Mouse (Mus musculus) forebrain, embryonic 15.5 days (tissue): ENCODE data around the gene N4bp3. TPM values are rescaled to one million over a fixed set of nuclear protein-coding genes. Genes with fewer than 3 reads are reported as not detected.
"Not testable (repeated sequence)": the region's sequence is repeated elsewhere in the genome, so short reads cannot be mapped to it uniquely, and the experiment has no call there.

Source experiments
- ATAC-seq: fragments of 200-750 bp; cut with Nextera tagmentation; replicated peaks from 2 replicates; pipeline ENCODE4 v1.8.0; 2017; ENCODE audit warnings: mild to moderate bottlenecking, moderate TSS enrichment, moderate library complexity
- H3K27ac ChIP-seq: fragments of 300-500 bp; sonication (generic); replicated peaks from 2 replicates; pipeline ENCODE4 v1.5.1; 2015; ENCODE audit warnings: mild to moderate bottlenecking, inconsistent platforms
- H3K27me3 ChIP-seq: fragments of 300-500 bp; sonication (generic); 2 replicates; pipeline ENCODE4 v1.6.1; 2015; ENCODE audit warnings: inconsistent platforms
- H3K36me3 ChIP-seq: fragments of 300-500 bp; sonication (generic); 2 replicates; pipeline ENCODE4 v1.6.1; 2015; ENCODE audit warnings: mild to moderate bottlenecking, inconsistent platforms
- H3K4me1 ChIP-seq: fragments of 300-500 bp; sonication (generic); 2 replicates; pipeline ENCODE4 v1.6.1; 2015; ENCODE audit warnings: inconsistent platforms
- H3K4me2 ChIP-seq: fragments of 300-500 bp; sonication (generic); replicated peaks from 2 replicates; pipeline ENCODE4 v1.6.1; 2015; ENCODE audit warnings: mild to moderate bottlenecking, inconsistent platforms
- H3K4me3 ChIP-seq: fragments of 300-500 bp; sonication (generic); 2 replicates; pipeline ENCODE4 v1.5.1; 2015; ENCODE audit warnings: mild to moderate bottlenecking, inconsistent platforms
- H3K9ac ChIP-seq: fragments of 300-500 bp; sonication (generic); replicated peaks from 2 replicates; pipeline ENCODE4 v1.6.1; 2015; ENCODE audit warnings: mild to moderate bottlenecking, inconsistent platforms
- H3K9me3 ChIP-seq: fragments of 300-500 bp; sonication (generic); 2 replicates; pipeline ENCODE4 v1.6.1; 2016; ENCODE audit warnings: inconsistent platforms
- WGBS: fragments of 180-500 bp; shearing (Covaris S2); methylation state at CpG from one replicate; pipeline ENCODE4 v1.1.7; 2015; ENCODE audit warnings: mixed read lengths; 5-methylcytosine and 5-hydroxymethylcytosine counted together
- polyA plus RNA-seq: library from polyadenylated mRNA; unstranded; fragments of >200 nt; fragmentation: Nextera tagmentation; extraction: Ambion mirVana; gene quantifications from 2 replicates; pipeline ENCODE4 v1.2.1, GENCODE M21; 2015

Gene N4bp3
- polyA plus RNA-seq = 10.2 and 10.8 TPM in 2 replicates

- 1% methylated on average over 69 of the region's 70 CpGs for WGBS
- ATAC-seq = peak; percentile 77
- Histone ChIP-seq H3K9me3 (no peaks in the 10 kb centered on the region), H3K4me1 (peaks cover 24% of the 10 kb centered on the region), H3K36me3 (no peaks in the 10 kb centered on the region), H3K9ac (peak within 1 kb of the TSS; percentile 67), H3K27me3 (peaks cover 21% of the 10 kb centered on the region), H3K27ac (no peak within 1 kb of the TSS), H3K4me2 (peak within 1 kb of the TSS; percentile 96), H3K4me3 (peak within 1 kb of the TSS; percentile 77)
Observed at GRCm38 (mm10) chr11:51650691-51651515, at the start of gene N4bp3, which contains the start of gene D930048N14Rik. Gene N4bp3 (minus strand): TSS chr11:51650842. Gene D930048N14Rik (plus strand): TSS chr11:51650954.

- 96% methylated on average over 3 of the region's 3 CpGs for whole genome bisulfite sequencing
- no peaks in the 10 kb centered on the region for H3K4me1 ChIP-seq
- no peaks in the 10 kb centered on the region for H3K9me3 ChIP-seq
- H3K4me2 ChIP-seq = no peak overlapping the region
- H3K4me3 ChIP-seq = no peak overlapping the region
- peaks cover 38% of the 10 kb centered on the region for H3K36me3 ChIP-seq
- H3K27me3 ChIP-seq = no peaks in the 10 kb centered on the region
- no peak overlapping the region for H3K27ac ChIP-seq
- ATAC-seq = no peak
- no peak overlapping the region for H3K9ac ChIP-seq
Observed at GRCm38 (mm10) chr11:51694984-51695383, 44.3 kb upstream of the N4bp3 start.

- H3K27ac ChIP-seq, H3K4me3 ChIP-seq, H3K9ac ChIP-seq, H3K36me3 ChIP-seq, H3K9me3 ChIP-seq, ATAC-seq, H3K4me2 ChIP-seq, H3K27me3 ChIP-seq: not testable (repeated sequence)
- WGBS = 82% methylated on average over 3 of the region's 3 CpGs
- peaks cover 13% of the 10 kb centered on the region for H3K4me1 ChIP-seq
Observed at GRCm38 (mm10) chr11:51690597-51690996, 40.0 kb upstream of the N4bp3 start.

- Histone ChIP-seq H3K4me2 (peak overlapping the region; percentile 63), H3K27me3 (no peaks in the 10 kb centered on the region), H3K27ac (peak overlapping the region; percentile 99), H3K36me3 (peaks cover 8% of the 10 kb centered on the region), H3K9ac (peak overlapping the region; percentile 74), H3K4me1 (peaks cover 13% of the 10 kb centered on the region), H3K9me3 (no peaks in the 10 kb centered on the region), H3K4me3 (peak overlapping the region; percentile 60)
- no peak for ATAC-seq
- 22% methylated on average over 6 of the region's 6 CpGs for WGBS
Observed at GRCm38 (mm10) chr11:51689343-51689742, 38.7 kb upstream of the N4bp3 start.

GRCm38 (mm10) chr11:51688330-51689328 is 38.0 kb upstream of the N4bp3 start, which contains the start of gene 0610009B22Rik:
Gene 0610009B22Rik (minus strand): TSS chr11:51688874.
- no peaks in the 10 kb centered on the region for H3K27me3 ChIP-seq
- H3K27ac ChIP-seq = peak within 1 kb of the TSS; percentile 99
- ATAC-seq = peak; percentile 99
- H3K4me3 ChIP-seq = peak within 1 kb of the TSS; percentile 60
- peaks cover 13% of the 10 kb centered on the region for H3K4me1 ChIP-seq
- H3K36me3 ChIP-seq = peaks cover 8% of the 10 kb centered on the region
- under 1% methylated on average over 60 of the region's 60 CpGs for WGBS
- no peaks in the 10 kb centered on the region for H3K9me3 ChIP-seq
- H3K4me2 ChIP-seq = peak within 1 kb of the TSS; percentile 63
- peak within 1 kb of the TSS; percentile 74 for H3K9ac ChIP-seq

- H3K36me3 ChIP-seq = peaks cover 8% of the 10 kb centered on the region
- no peak for ATAC-seq
- no peak overlapping the region for H3K4me3 ChIP-seq
- no peaks in the 10 kb centered on the region for H3K27me3 ChIP-seq
- no peak overlapping the region for H3K4me2 ChIP-seq
- H3K4me1 ChIP-seq = no peaks in the 10 kb centered on the region
- no peaks in the 10 kb centered on the region for H3K9me3 ChIP-seq
- no peak overlapping the region for H3K27ac ChIP-seq
- H3K9ac ChIP-seq = no peak overlapping the region
- WGBS = 46% methylated on average over 8 of the region's 8 CpGs
Observed at GRCm38 (mm10) chr11:51681976-51682374, 31.3 kb upstream of the N4bp3 start.

- 33% methylated on average over 13 of the region's 13 CpGs for WGBS
- Histone ChIP-seq H3K27me3 (no peaks in the 10 kb centered on the region), H3K4me2 (no peak overlapping the region), H3K9me3 (no peaks in the 10 kb centered on the region), H3K4me1 (no peaks in the 10 kb centered on the region), H3K4me3 (no peak overlapping the region), H3K9ac (no peak overlapping the region), H3K36me3 (peaks cover 8% of the 10 kb centered on the region), H3K27ac (no peak overlapping the region)
- ATAC-seq = no peak
Observed at GRCm38 (mm10) chr11:51681324-51681975, 30.8 kb upstream of the N4bp3 start.

- no peak overlapping the region for H3K4me2 ChIP-seq
- H3K9ac ChIP-seq = no peak overlapping the region
- H3K27ac ChIP-seq = no peak overlapping the region
- no peaks in the 10 kb centered on the region for H3K36me3 ChIP-seq
- no peaks in the 10 kb centered on the region for H3K4me1 ChIP-seq
- no peak overlapping the region for H3K4me3 ChIP-seq
- no peaks in the 10 kb centered on the region for H3K27me3 ChIP-seq
- ATAC-seq = no peak
- WGBS = 73% methylated on average over 3 of the region's 3 CpGs
- H3K9me3 ChIP-seq = no peaks in the 10 kb centered on the region
Observed at GRCm38 (mm10) chr11:51679466-51679865, 28.8 kb upstream of the N4bp3 start.

GRCm38 (mm10) chr11:51677737-51678418 is 27.2 kb upstream of the N4bp3 start:
- Histone ChIP-seq H3K4me3 (no peak overlapping the region), H3K4me2 (no peak overlapping the region), H3K9ac (no peak overlapping the region), H3K36me3 (no peaks in the 10 kb centered on the region), H3K27ac (no peak overlapping the region), H3K9me3 (no peaks in the 10 kb centered on the region), H3K27me3 (no peaks in the 10 kb centered on the region), H3K4me1 (no peaks in the 10 kb centered on the region)
- 76% methylated on average over 6 of the region's 6 CpGs for WGBS
- no peak for ATAC-seq

- no peaks in the 10 kb centered on the region for H3K9me3 ChIP-seq
- no peaks in the 10 kb centered on the region for H3K27me3 ChIP-seq
- H3K27ac ChIP-seq = no peak overlapping the region
- H3K4me2 ChIP-seq = no peak overlapping the region
- no peak overlapping the region for H3K9ac ChIP-seq
- no peak for ATAC-seq
- H3K4me1 ChIP-seq = no peaks in the 10 kb centered on the region
- H3K36me3 ChIP-seq = no peaks in the 10 kb centered on the region
- H3K4me3 ChIP-seq = no peak overlapping the region
- WGBS = 80% methylated on average over 5 of the region's 5 CpGs
Observed at GRCm38 (mm10) chr11:51675386-51675785, 24.7 kb upstream of the N4bp3 start.

- Histone ChIP-seq H3K36me3 (no peaks in the 10 kb centered on the region), H3K4me3 (no peak overlapping the region), H3K4me1 (no peaks in the 10 kb centered on the region), H3K27me3 (no peaks in the 10 kb centered on the region), H3K9ac (no peak overlapping the region), H3K4me2 (no peak overlapping the region), H3K9me3 (no peaks in the 10 kb centered on the region), H3K27ac (no peak overlapping the region)
- 81% methylated on average over 9 of the region's 9 CpGs for WGBS
- ATAC-seq = no peak
Observed at GRCm38 (mm10) chr11:51673291-51673690, 22.6 kb upstream of the N4bp3 start.
